Mouse (Mus musculus): Measurements from ENCODE around the gene Ifitm5.

DNA sequence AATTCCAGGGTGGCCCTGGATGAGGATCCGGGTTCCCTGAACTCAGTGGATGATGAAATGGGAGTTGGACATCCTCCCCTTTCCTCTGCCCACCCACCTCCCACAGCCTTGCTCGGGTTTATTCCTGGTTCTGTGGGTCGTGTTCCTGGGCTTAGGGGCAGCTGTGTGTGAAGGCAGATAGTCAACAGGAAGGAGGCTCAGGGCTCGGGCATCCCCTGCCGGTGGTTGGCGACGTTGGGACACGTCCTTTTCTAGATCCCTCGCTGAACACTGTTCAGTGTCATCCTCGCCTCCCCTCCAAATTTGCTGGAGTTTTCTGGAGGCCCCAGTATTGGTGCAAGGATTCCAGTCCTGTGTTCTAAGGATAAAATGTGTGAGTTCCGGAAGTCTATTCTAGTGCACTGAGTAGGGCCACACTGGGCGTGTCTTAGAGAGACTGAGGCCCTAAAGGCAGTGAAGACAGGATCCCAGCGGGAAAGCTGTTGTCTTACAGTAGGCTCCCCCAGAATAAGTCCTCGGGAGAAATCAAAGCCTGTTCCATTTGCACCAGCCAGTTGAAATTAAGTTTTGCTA, 41.1 kb upstream of the Ifitm5 start:
- no peak for TF ChIP-seq MXI1 (IDR thresholded peaks at IDR 0.05; ENCODE audit: low read depth, low read length)
- TF ChIP-seq ZNF384 (IDR thresholded peaks at IDR 0.05; ENCODE audit: low read depth, low read length), result no peak
- TF ChIP-seq JUND (IDR thresholded peaks at IDR 0.05; ENCODE audit: low read depth, low read length), result no peak
